Mouse (Mus musculus): Measurements from ENCODE around the gene Wars2. TPM values are rescaled to one million over a fixed set of nuclear protein-coding genes. Genes with fewer than 3 reads are reported as not detected.

The Wars2 gene
- total RNA-seq (2021) = 1 to 10 TPM; 5.1 to 6.9 TPM

DNA sequence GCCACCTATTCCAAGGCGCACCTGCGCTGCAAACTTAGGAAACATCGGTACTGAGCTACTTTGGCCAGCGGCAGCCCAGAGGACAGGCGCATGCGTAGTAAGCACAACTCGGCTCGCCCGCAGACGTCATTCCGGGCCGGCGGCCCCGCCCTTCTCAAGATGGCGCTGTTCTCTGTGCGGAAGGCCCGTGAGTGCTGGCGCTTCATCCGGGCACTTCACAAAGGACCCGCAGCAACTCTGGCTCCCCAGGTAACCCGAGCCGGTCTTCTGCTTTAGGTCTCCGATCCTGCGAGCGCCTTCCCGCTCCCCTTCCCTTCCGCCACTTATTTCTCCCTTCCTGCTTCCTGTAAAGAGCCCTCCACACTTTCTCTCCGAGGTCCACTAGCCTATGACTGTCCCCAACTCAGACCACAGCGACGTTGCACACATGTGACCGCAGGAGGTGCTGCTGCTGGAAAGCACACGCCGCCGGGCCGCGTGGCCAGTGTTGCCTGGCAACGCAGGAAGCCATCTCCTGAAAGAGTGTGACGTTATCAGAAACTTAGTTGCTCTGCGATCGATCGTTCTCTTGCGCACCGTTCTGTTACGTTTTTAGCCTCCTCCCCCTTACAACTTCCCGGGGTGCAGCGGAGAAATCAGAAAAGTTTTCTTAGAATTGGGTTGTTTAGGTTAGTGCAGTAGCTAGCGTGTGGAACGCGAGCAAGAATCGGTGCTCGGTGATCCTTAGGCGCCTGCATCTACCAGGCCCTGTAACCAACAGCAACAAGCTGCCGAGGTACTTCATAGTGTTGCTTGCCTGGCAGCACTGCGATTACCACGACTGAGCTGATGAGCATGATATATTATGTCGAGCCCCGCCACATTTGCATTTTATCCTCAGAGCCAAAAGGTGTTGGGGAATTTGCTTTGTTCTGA, at the start of gene Wars2:
Wars2 (plus strand) TSS at position 129 of the 915 bp plus-strand sequence.
- peak; percentile 97 for DNase-seq (ENCODE audit: low spot score in 2 of 2)
- intact Hi-C loops (cut with DNase I) = loop anchor here (5.0 kb wide), 1 partner anchor 111 kb away; no protein-coding TSS in a partner anchor

DNA sequence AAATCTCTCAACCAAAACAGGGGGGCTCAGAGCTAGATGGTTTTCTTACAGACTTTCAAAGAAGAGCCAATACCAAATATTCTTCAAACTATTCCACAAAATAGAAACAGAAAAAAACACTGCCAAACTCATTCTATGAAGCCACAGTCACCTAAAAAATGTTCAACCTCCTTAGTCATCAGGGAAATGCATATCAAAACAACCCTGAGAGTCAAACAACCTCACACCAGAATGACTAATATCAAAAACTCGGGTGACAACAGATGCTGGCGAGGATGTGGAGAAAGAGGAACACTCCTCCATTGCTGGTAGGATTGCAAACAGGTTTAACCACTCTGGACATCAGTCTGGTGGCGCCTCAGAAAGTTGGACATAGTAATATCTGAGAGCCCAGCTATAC, 44.1 kb upstream of the Wars2 start:
- no peak for DNase-seq (ENCODE audit: low spot score in 2 of 2)
- intact Hi-C loops (cut with DNase I) = no loop called here

- intact Hi-C loops (cut with DNase I) = no loop called here
- DNase-seq (ENCODE audit: low spot score in 2 of 2) = no peak
Observed at GRCm38 (mm10) chr3:99110353-99111213, 30.3 kb upstream of the Wars2 start.

GRCm38 (mm10) chr3:99111214-99111608, 29.7 kb upstream of the Wars2 start:
- intact Hi-C loops (cut with DNase I) = no loop called here
- no peak for DNase-seq (ENCODE audit: low spot score in 2 of 2)

GRCm38 (mm10) chr3:99113266-99113837, 27.5 kb upstream of the Wars2 start:
- intact Hi-C loops (cut with DNase I) = no loop called here
- no peak for DNase-seq (ENCODE audit: low spot score in 2 of 2)

GRCm38 (mm10) chr3:99120942-99121341, 19.9 kb upstream of the Wars2 start:
- intact Hi-C loops (cut with DNase I) = no loop called here
- no peak for DNase-seq (ENCODE audit: low spot score in 2 of 2)

GRCm38 (mm10) chr3:99130521-99130920, 10.3 kb upstream of the Wars2 start:
- DNase-seq (ENCODE audit: low spot score in 2 of 2) = peak in 1 of 2 experiments; percentile 70
- intact Hi-C loops (cut with DNase I) = loop anchor here (5.0 kb wide), 1 partner anchor 713 kb away; no protein-coding TSS in a partner anchor

GRCm38 (mm10) chr3:99131973-99132372, 8.9 kb upstream of the Wars2 start:
- intact Hi-C loops (cut with DNase I) = loop anchor here (5.0 kb wide), 1 partner anchor 715 kb away; no protein-coding TSS in a partner anchor
- peak; percentile 54 to 96 for DNase-seq (ENCODE audit: low spot score in 2 of 2)

- no peak for DNase-seq (ENCODE audit: low spot score in 2 of 2)
- intact Hi-C loops (cut with DNase I) = loop anchor here (5.0 kb wide), 1 partner anchor 717 kb away; no protein-coding TSS in a partner anchor
Observed at GRCm38 (mm10) chr3:99133913-99134312, 7.0 kb upstream of the Wars2 start.

GRCm38 (mm10) chr3:99147886-99148285, 7.0 kb downstream of the Wars2 start:
- DNase-seq (ENCODE audit: low spot score in 2 of 2) = peak in 1 of 2 experiments; percentile 19
- intact Hi-C loops (cut with DNase I) = no loop called here

DNA sequence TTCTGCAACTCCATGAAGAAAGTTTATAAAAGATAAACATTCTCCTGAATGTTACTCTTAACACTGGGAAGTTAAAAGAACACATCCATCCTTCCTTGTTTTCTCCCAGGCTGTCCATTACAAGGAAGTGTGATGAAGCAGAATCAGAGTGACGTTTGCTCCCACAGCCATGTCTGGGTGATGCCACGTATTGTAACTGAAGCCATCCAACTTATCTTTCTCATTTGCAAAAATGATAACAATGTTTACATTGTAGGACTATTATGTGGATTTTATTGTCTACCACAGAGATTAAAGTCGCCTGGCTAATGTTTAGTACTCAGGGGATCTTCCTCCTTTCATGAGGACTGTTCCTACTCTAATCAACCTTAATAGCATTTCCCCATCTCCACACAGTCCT, 8.2 kb downstream of the Wars2 start:
- no peak for DNase-seq (ENCODE audit: low spot score in 2 of 2)
- intact Hi-C loops (cut with DNase I) = no loop called here

DNA sequence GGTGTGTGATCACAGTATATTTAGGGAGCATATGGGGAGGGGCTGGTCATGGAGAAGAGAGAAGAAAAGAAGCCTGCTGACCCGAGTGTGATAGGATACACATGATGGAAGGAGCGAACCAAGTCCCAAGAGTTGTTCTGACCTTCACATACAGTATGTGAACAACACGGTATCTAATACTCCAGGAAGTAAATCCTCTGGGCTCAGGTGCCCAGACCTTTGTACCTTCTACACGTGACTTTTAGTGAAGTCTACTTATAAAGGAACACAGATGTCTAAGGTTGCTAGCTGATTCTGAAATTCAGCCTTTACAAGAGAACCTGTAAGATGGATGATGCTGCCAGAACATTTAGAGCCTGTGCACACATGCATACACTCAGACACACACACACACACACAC, 15.4 kb downstream of the Wars2 start:
- intact Hi-C loops (cut with DNase I) = no loop called here
- no peak for DNase-seq (ENCODE audit: low spot score in 2 of 2)

DNA sequence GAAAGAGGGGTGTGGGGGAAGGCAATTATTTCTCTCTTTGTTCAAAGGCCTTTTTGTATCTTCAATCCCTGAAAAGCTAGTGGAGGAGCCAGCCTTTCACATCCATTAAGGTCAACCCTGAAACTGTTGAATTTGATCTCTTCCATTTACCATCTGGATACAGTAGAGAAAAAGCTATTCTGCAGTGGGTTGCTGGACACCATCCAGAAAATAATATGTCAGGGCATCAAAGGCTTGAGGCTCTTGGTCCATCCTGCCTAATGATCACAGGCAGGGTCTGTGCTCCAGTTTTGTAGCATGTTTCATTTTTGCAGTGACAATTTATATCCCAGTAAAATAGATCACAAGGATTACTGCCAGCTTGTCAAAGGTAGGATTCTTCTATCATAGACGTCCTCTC, 16.1 kb downstream of the Wars2 start:
- intact Hi-C loops (cut with DNase I) = no loop called here

DNA sequence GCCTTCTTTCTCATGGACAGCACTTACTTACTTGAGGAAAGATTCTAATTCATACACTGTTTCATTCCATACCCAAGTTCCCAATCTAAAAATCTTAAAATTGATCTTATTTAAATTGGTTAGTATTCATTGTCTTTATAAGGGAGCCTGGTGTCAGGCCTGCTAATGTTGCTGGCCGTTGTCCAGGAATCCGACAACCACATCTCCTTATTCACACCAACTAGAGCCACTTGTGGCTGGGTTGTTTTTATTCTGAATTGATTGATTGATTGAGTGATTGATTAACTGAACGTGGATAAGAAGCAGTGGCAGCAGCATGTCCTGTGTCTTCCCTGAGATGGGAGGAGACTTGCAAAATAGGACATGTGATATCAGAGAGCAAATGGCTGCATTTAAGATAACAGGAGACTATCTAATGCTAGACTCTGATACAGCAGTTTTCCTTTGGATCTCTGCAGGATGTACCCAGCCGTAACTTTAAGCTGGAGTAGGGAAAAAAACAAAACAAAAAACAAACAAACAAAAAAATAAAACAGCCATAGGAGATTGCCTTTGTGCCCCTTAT, 16.7 kb downstream of the Wars2 start:
- DNase-seq (ENCODE audit: low spot score in 2 of 2) = no peak
- intact Hi-C loops (cut with DNase I) = no loop called here

More for the DNA sequence above, 16.1 kb downstream of the Wars2 start:
- DNase-seq (ENCODE audit: low spot score in 2 of 2) = no peak

DNA sequence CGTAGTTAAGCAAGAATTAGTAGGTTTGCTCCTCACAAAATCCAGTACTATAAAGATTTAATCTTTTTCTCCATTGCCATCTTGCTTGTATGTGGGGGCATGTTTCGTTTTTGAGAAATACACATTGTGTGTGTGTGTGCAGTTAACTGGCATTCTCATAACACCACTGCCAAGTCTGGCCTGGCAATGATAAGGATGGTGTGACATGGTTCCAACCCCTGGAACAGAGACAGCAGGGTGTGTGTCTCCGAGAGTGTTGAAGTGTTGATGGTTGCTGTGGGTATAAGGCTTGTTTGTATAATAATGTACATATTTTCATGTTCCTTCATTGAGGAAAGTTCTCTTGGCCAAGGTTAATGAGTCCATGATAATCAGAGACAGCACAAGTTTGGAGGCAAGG, 19.1 kb downstream of the Wars2 start:
- intact Hi-C loops (cut with DNase I) = no loop called here
- no peak for DNase-seq (ENCODE audit: low spot score in 2 of 2)

- no peak for DNase-seq (ENCODE audit: low spot score in 2 of 2)
- intact Hi-C loops (cut with DNase I) = no loop called here
Observed at GRCm38 (mm10) chr3:99162191-99162590, 21.3 kb downstream of the Wars2 start.

DNA sequence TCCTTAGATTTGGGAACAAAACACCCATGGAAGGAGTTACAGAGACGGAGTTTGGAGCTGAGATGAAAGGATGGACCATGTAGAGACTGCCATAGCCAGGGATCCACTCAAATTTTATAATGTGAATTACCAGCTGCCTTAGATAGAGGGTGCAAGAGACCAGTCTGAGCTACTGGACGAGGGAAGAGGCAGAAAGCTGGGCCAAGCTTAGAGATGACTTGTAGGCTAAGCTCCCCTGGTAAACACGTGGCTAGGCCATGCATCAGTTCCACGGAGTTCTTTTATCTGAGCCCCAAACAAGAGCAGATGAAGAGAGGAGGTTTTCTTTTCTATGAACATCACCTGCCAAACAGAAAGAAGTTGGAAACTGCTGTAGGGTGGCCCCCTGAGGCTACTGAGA, 26.9 kb downstream of the Wars2 start:
- DNase-seq (ENCODE audit: low spot score in 2 of 2) = no peak
- intact Hi-C loops (cut with DNase I) = no loop called here

DNA sequence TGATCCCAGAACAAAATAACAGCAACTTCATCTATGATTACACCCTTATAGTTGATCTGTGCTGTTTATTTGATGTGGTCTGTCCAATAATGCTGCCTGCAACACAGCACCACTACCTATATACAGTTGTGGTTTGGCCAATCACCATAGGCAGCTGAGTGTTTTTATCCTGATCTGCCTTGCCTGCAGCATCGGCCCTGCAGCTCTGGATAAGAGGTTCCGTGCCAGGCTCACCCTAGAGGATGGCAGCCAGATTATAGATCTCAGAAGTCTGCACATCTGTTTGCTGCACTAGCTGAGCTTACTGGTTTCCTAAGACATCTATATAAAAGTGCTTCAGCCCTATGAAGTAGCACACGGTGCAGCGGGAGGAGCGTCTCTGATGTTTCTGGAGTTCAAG, 32.3 kb downstream of the Wars2 start:
- intact Hi-C loops (cut with DNase I) = no loop called here
- DNase-seq (ENCODE audit: low spot score in 2 of 2) = no peak

DNA sequence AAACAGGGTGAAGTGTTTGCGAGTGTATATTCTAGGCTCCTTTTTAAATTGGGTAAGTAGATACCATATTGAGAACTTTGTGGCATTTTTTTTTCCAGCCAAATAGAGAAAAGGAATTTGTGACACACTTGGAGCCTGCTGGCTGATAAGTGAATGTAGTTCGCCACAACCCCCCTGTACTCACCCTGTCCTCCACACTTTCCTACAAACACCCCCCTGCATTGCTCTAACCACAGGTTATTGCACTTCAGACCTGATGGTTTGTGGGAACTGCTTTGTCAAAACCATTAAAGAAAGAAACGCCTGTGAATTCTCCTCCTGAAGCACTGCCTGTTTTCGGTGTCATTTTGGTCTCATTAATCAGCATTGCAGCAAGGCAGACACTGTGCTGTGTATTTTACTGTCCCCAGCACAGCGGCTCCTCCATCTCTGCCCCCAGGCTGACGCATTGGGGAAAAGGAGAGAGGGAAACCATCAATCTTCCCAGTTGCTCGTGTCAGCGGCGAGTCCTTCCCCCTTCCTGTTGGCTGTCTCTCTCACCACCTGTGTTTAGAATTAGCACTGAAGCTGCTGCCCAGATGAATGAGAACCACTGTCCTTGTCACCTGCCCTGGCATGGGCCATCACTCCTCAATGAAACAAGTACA, 33.9 kb downstream of the Wars2 start:
- no peak for DNase-seq (ENCODE audit: low spot score in 2 of 2)
- intact Hi-C loops (cut with DNase I) = no loop called here

Data from left cerebral cortex, postnatal 25 days (tissue).